Mouse (Mus musculus) layer of hippocampus, adult 8-10 months (tissue): ENCODE data around the gene Cfl1. TPM values are rescaled to one million over a fixed set of nuclear protein-coding genes. Genes with fewer than 3 reads are reported as not detected.

Experiments used
- DNase-seq, 2 experiments: peaks; one replicate each; pipeline ENCODE4 v3.0.0; 2022; ENCODE audit warnings: low spot score in 2 of 2
- total RNA-seq, 4 experiments: library from RNA; stranded (reverse); gene quantifications; 2 replicates each; pipeline ENCODE4 v1.2.4; 2022

The Cfl1 gene
- total RNA-seq, 4 experiments from 2014 or later: 1,240 to 1,334 (median 1,291) TPM

- no peak for DNase-seq
These were observed 28.5 kb downstream of the Cfl1 start for GRCm38 (mm10) chr19:5518721-5519120.

GRCm38 (mm10) chr19:5525204-5525603, 34.9 kb downstream of the Cfl1 start:
- DNase-seq: no peak

GRCm38 (mm10) chr19:5529325-5530137, 39.3 kb downstream of the Cfl1 start:
- DNase-seq: peak; percentile 83 to 93

GRCm38 (mm10) chr19:5530138-5530524, 39.9 kb downstream of the Cfl1 start:
- no peak for DNase-seq

- no peak for DNase-seq
These were observed 42.3 kb downstream of the Cfl1 start for GRCm38 (mm10) chr19:5532520-5532919.

- DNase-seq: no peak
These were observed 48.5 kb downstream of the Cfl1 start for GRCm38 (mm10) chr19:5538786-5539185.

- DNase-seq: no peak
These were observed 53.1 kb downstream of the Cfl1 start for GRCm38 (mm10) chr19:5543362-5543761.

GRCm38 (mm10) chr19:5544031-5544430, 53.8 kb downstream of the Cfl1 start:
- no peak for DNase-seq

Other genes starting within 250 kb of the Cfl1 start
- 10 to 100 TPM; 50.9 to 59.4 (median 55.3) TPM for gene Pacs1, start 217.3 kb upstream of the Cfl1 start, total RNA-seq
- 100 to 1,000 TPM; 202 to 215 (median 208) TPM for gene Sf3b2, start 195.0 kb upstream of the Cfl1 start, total RNA-seq
- gene Gal3st3, start 192.1 kb upstream of the Cfl1 start, total RNA-seq: 10 to 100 TPM; 83.2 to 92.3 (median 86.9) TPM
- not detected for gene Catsper1, start 154.7 kb upstream of the Cfl1 start, total RNA-seq
- 10 to 100 TPM; 10.8 to 18.1 (median 12.5) TPM for gene Cst6, start 140.9 kb upstream of the Cfl1 start, total RNA-seq
- 10 to 100 TPM; 18.6 to 27.4 (median 23.1) TPM for gene Eif1ad, start 123.7 kb upstream of the Cfl1 start, total RNA-seq
- gene Banf1, start 123.3 kb upstream of the Cfl1 start, total RNA-seq: 10 to 100 TPM; 74.1 to 85.8 (median 76.2) TPM
- gene Sart1, start 101.8 kb upstream of the Cfl1 start, total RNA-seq: 100 to 1,000 TPM; 103 to 120 (median 114) TPM
- gene Tsga10ip, start 87.9 kb upstream of the Cfl1 start, total RNA-seq: under 1 TPM in 3 of 4 experiments, not detected in 1; 0.34 to 0.63 (median 0.37) TPM
- 100 to 1,000 TPM; 308 to 358 (median 327) TPM for gene Drap1, start 65.5 kb upstream of the Cfl1 start, total RNA-seq
- 10 to 100 TPM; 64.8 to 71.2 (median 67.6) TPM for gene AI837181, start 65.3 kb upstream of the Cfl1 start, total RNA-seq
- gene Fosl1, start 42.9 kb upstream of the Cfl1 start, total RNA-seq: under 1 TPM; 0.20 to 0.67 (median 0.29) TPM
- gene Ccdc85b, start 32.6 kb upstream of the Cfl1 start, total RNA-seq: 10 to 100 TPM; 31.7 to 33.1 (median 32.4) TPM
- gene Fibp, start 29.8 kb upstream of the Cfl1 start, total RNA-seq: 100 to 1,000 TPM in 1 of 4 experiments, 10 to 100 TPM in 3; 93.5 to 109 (median 96.4) TPM
- gene Ctsw, start 21.9 kb upstream of the Cfl1 start, total RNA-seq: under 1 TPM in 3 of 4 experiments, not detected in 1; 0.29 to 0.81 (median 0.77) TPM
- 10 to 100 TPM; 14.4 to 23.9 (median 22.1) TPM for gene Efemp2, start 16.5 kb upstream of the Cfl1 start, total RNA-seq
- 10 to 100 TPM; 29.0 to 38.5 (median 33.8) TPM for gene Mus81, start 2.1 kb upstream of the Cfl1 start, total RNA-seq
- gene 1700020D05Rik, start 13.3 kb downstream of the Cfl1 start, total RNA-seq: 10 to 100 TPM in 2 of 4 experiments, 1 to 10 TPM in 2; 7.4 to 12.1 (median 9.6) TPM
- 10 to 100 TPM; 86.8 to 95.2 (median 88.6) TPM for gene Snx32, start 20.1 kb downstream of the Cfl1 start, total RNA-seq
- not detected for gene Ovol1, start 70.2 kb downstream of the Cfl1 start, total RNA-seq
- gene Ap5b1, start 77.6 kb downstream of the Cfl1 start, total RNA-seq: 1 to 10 TPM; 5.8 to 8.7 (median 6.6) TPM
- gene Rnaseh2c, start 111.4 kb downstream of the Cfl1 start, total RNA-seq: 10 to 100 TPM; 58.8 to 96.9 (median 78.2) TPM
- 100 to 1,000 TPM in 1 of 4 experiments, 10 to 100 TPM in 3; 81.5 to 105 (median 86.9) TPM for gene Kat5, start 119.8 kb downstream of the Cfl1 start, total RNA-seq
- 10 to 100 TPM; 18.8 to 32.7 (median 23.7) TPM for gene Rela, start 147.0 kb downstream of the Cfl1 start, total RNA-seq
- gene Sipa1, start 173.3 kb downstream of the Cfl1 start, total RNA-seq: 10 to 100 TPM; 16.2 to 20.4 (median 19.4) TPM
- gene Map3k11, start 198.3 kb downstream of the Cfl1 start, total RNA-seq: 10 to 100 TPM; 16.9 to 21.3 (median 18.7) TPM
- 10 to 100 TPM; 74.5 to 80.9 (median 77.0) TPM for gene Pcnx3, start 198.5 kb downstream of the Cfl1 start, total RNA-seq
- under 1 TPM in 1 of 4 experiments, not detected in 3; 0.43 TPM for gene Kcnk7, start 213.9 kb downstream of the Cfl1 start, total RNA-seq
- 10 to 100 TPM; 12.4 to 17.8 (median 16.4) TPM for gene Ehbp1l1, start 235.9 kb downstream of the Cfl1 start, total RNA-seq
- gene Fam89b, start 239.2 kb downstream of the Cfl1 start, total RNA-seq: 10 to 100 TPM; 22.5 to 31.3 (median 27.4) TPM